ENCODE assay signal across 9 mouse cellular contexts in genomic region chr4:133040241-133040904, GRCm38 (mm10). TPM values are rescaled to one million over a fixed set of nuclear protein-coding genes. Genes with fewer than 3 reads are reported as not detected.
A peak's percentile ranks its signal among the peaks of the same experiment; 100 is the strongest.
DNase-seq lines count a peak whose midpoint lies in the region; ATAC-seq and TF ChIP-seq lines count a peak whose summit lies in the region.
"Had no signal": no experiment of that assay in that cellular context is flagged by ENCODE, and none has a peak within 500 bp of the region (broad histone marks: within the 10 kb centered on the region; RNA-seq: fewer than 3 reads in every experiment).

No protein-coding gene starts in this region.

- peak overlapping the region; percentile 86; the same call in 1 of the 2 replicates for H3K9ac ChIP-seq in kidney, postnatal 0 days (ENCODE audit: low read depth, low read length)
- no peak overlapping the region; the same call in 1 of the 2 replicates for H3K9ac ChIP-seq in embryonic facial prominence, embryonic 12.5 days
- H3K9ac ChIP-seq in hindbrain, embryonic 16.5 days (ENCODE audit: low read depth, low read length) = no peak overlapping the region; the same call in 1 of the 2 replicates
- H3K9ac ChIP-seq in midbrain, postnatal 0 days (replicated peaks; ENCODE audit: low read length, poor library complexity, severe bottlenecking) = no peak overlapping the region

- ATAC-seq in kidney, postnatal 0 days (replicated peaks; ENCODE audit: low FRiP score, low read depth) = 0 out of 2 replicates have a peak, but pooled peaks have one; percentile 2
- no peak for ATAC-seq in embryonic facial prominence, embryonic 12.5 days (ENCODE audit: insufficient number of reproducible peaks, insufficient read depth, low FRiP score, low TSS enrichment)
- ATAC-seq in hindbrain, embryonic 16.5 days = no peak
- ATAC-seq in midbrain, postnatal 0 days (ENCODE audit: low FRiP score) = no peak
- ATAC-seq: inflammation-experienced regulatory T-cells, adult 6 months had no signal

- peaks cover 67% of the 10 kb centered on the region for H3K4me1 ChIP-seq in kidney, postnatal 0 days (replicated peaks; ENCODE audit: insufficient read depth, low read length)
- H3K4me1 ChIP-seq in embryonic facial prominence, embryonic 12.5 days = peaks cover 77% of the 10 kb centered on the region
- H3K4me1 ChIP-seq in hindbrain, embryonic 16.5 days (ENCODE audit: control insufficient read depth, insufficient read depth, low read depth, low read length) = peaks cover 84% of the 10 kb centered on the region
- H3K4me1 ChIP-seq in midbrain, postnatal 0 days (ENCODE audit: insufficient read depth, low read length) = peaks cover 46% of the 10 kb centered on the region

- peak overlapping the region; percentile 100 for H3K4me2 ChIP-seq in kidney, postnatal 0 days (ENCODE audit: low read length)
- peak overlapping the region; percentile 100 for H3K4me2 ChIP-seq in embryonic facial prominence, embryonic 12.5 days (replicated peaks)
- H3K4me2 ChIP-seq in hindbrain, embryonic 16.5 days (ENCODE audit: low read length) = peak overlapping the region; percentile 99
- H3K4me2 ChIP-seq in midbrain, postnatal 0 days (ENCODE audit: low read depth, low read length, poor library complexity, severe bottlenecking) = peak overlapping the region; percentile 32; the same call in 1 of the 2 replicates

- H3K27me3 ChIP-seq in kidney, postnatal 0 days (ENCODE audit: insufficient read depth, low read length) = no peaks in the 10 kb centered on the region
- H3K27me3 ChIP-seq in embryonic facial prominence, embryonic 12.5 days = 0 out of 2 replicates have a peak, but pooled peaks cover 7% of the 10 kb centered on the region
- H3K27me3 ChIP-seq in hindbrain, embryonic 16.5 days (replicated peaks; ENCODE audit: control insufficient read depth, insufficient read depth, low read length) = no peaks in the 10 kb centered on the region
- no peaks in the 10 kb centered on the region for H3K27me3 ChIP-seq in midbrain, postnatal 0 days (ENCODE audit: insufficient read depth, low read length)

- no peak for TF ChIP-seq CTCF in kidney, postnatal 0 days (IDR thresholded peaks at IDR 0.05; ENCODE audit: low read depth)
- no peak for TF ChIP-seq CTCF in midbrain, postnatal 0 days (IDR thresholded peaks at IDR 0.05)

- no peaks in the 10 kb centered on the region for H3K36me3 ChIP-seq in kidney, postnatal 0 days (ENCODE audit: insufficient read depth, low read length)
- no peaks in the 10 kb centered on the region for H3K36me3 ChIP-seq in embryonic facial prominence, embryonic 12.5 days
- H3K36me3 ChIP-seq in hindbrain, embryonic 16.5 days (ENCODE audit: control insufficient read depth, insufficient read depth, low read length) = no peaks in the 10 kb centered on the region
- peaks cover 4% of the 10 kb centered on the region; the same call in 1 of the 2 replicates for H3K36me3 ChIP-seq in midbrain, postnatal 0 days (ENCODE audit: insufficient read depth, low read length)

- peak overlapping the region; percentile 90; the same call in 1 of the 2 replicates for H3K27ac ChIP-seq in kidney, postnatal 0 days
- H3K27ac ChIP-seq in embryonic facial prominence, embryonic 12.5 days = peak overlapping the region; percentile 91; the same call in 1 of the 2 replicates
- no peak overlapping the region for H3K27ac ChIP-seq in hindbrain, embryonic 16.5 days (ENCODE audit: low read depth, low read length)
- no peak overlapping the region for H3K27ac ChIP-seq in midbrain, postnatal 0 days (ENCODE audit: low read depth, low read length)

- 32% methylated on average over 14 of the region's 14 CpGs for WGBS in kidney, postnatal 0 days
- 23% methylated on average over 14 of the region's 14 CpGs for WGBS in embryonic facial prominence, embryonic 12.5 days
- WGBS in hindbrain, embryonic 16.5 days = 44% methylated on average over 14 of the region's 14 CpGs
- 50% methylated on average over 14 of the region's 14 CpGs for WGBS in midbrain, postnatal 0 days

- H3K4me3 ChIP-seq in kidney, postnatal 0 days (replicated peaks; ENCODE audit: low read depth, low read length) = peak overlapping the region; percentile 6; the same call in 1 of the 2 replicates
- H3K4me3 ChIP-seq in embryonic facial prominence, embryonic 12.5 days = peak overlapping the region; percentile 53
- peak overlapping the region; percentile 15; the same call in 1 of the 2 replicates for H3K4me3 ChIP-seq in hindbrain, embryonic 16.5 days (ENCODE audit: low read length)
- no peak overlapping the region for H3K4me3 ChIP-seq in midbrain, postnatal 0 days (ENCODE audit: low read depth, low read length)

- no peak for DNase-seq in kidney, postnatal 0 days (ENCODE audit: low spot score)
- DNase-seq in kidney, adult 18-20 months = no peak
- no peak for DNase-seq in midbrain, postnatal 0 days (ENCODE audit: low spot score)
- no peak for DNase-seq in urinary bladder, postnatal 10 days (ENCODE audit: low spot score)
- no peak for DNase-seq in urinary bladder, postnatal 4 days (ENCODE audit: low spot score in 2 of 2)
- DNase-seq: cerebellum, postnatal 36 days had no signal

- H3K9me3 ChIP-seq in kidney, postnatal 0 days (replicated peaks; ENCODE audit: low read length) = no peaks in the 10 kb centered on the region
- no peaks in the 10 kb centered on the region for H3K9me3 ChIP-seq in embryonic facial prominence, embryonic 12.5 days
- no peaks in the 10 kb centered on the region for H3K9me3 ChIP-seq in hindbrain, embryonic 16.5 days (ENCODE audit: control insufficient read depth, low read length)
- H3K9me3 ChIP-seq in midbrain, postnatal 0 days (ENCODE audit: low read length) = no peaks in the 10 kb centered on the region

RNA-seq across cellular contexts. Expression of gene Ahdc1, which starts 29.3 kb away (rescaled TPM):
- 6.4 and 6.7 TPM in 2 replicates for polyA plus RNA-seq in kidney, postnatal 0 days (2015; fragmentation: Nextera tagmentation; extraction: Ambion mirVana)
- 12.7 and 14.6 TPM in 2 replicates for polyA plus RNA-seq in embryonic facial prominence, embryonic 12.5 days (2016; fragmentation: Nextera tagmentation; extraction: Ambion mirVana)
- polyA plus RNA-seq in hindbrain, embryonic 16.5 days (2015; fragmentation: Nextera tagmentation; extraction: Ambion mirVana) = 10.4 and 11.6 TPM in 2 replicates
- 105 and 115 TPM in 2 replicates for total RNA-seq in midbrain, postnatal 0 days (2014; rRNA removed)
- 9.2 and 11.0 TPM in 2 replicates for polyA plus RNA-seq in midbrain, postnatal 0 days (2015; fragmentation: Nextera tagmentation; extraction: Ambion mirVana)

Comparison
In these comparisons a context has a peak if more than half of its experiments do, and no peak if none do; other contexts are left out.
1. H3K27ac ChIP-seq: peak in kidney, postnatal 0 days (single experiment) and embryonic facial prominence, embryonic 12.5 days (single experiment); none in hindbrain, embryonic 16.5 days (single experiment) and midbrain, postnatal 0 days (single experiment).
2. H3K4me2 ChIP-seq: peak in every context shown above with its lines; median percentile 100 in kidney, postnatal 0 days; 100 in embryonic facial prominence, embryonic 12.5 days; 99 in hindbrain, embryonic 16.5 days; 32 in midbrain, postnatal 0 days.